Mouse (Mus musculus): ENCODE data around the gene Spag8. TPM values are rescaled to one million over a fixed set of nuclear protein-coding genes. Genes with fewer than 3 reads are reported as not detected.

The Spag8 gene
- total and polyA plus RNA-seq, 2 experiments from 2014 or later, result 8.5 to 9.3 TPM

GRCm38 (mm10) chr4:43657146-43657545 is 3.8 kb upstream of the Spag8 start:
- peak; percentile 44 for TF ChIP-seq CTCF (IDR thresholded peaks at IDR 0.05)
- Histone ChIP-seq H3K4me3 (ENCODE audit: low read depth, low read length) (peak overlapping the region; percentile 82), H3K27me3 (ENCODE audit: insufficient read depth, low read length) (peaks cover 4% of the 10 kb centered on the region; the same call in 1 of the 2 replicates), H3K4me2 (ENCODE audit: low read depth, low read length, poor library complexity, severe bottlenecking) (peak overlapping the region; percentile 94), H3K4me1 (ENCODE audit: insufficient read depth, low read length) (no peaks in the 10 kb centered on the region), H3K27ac (ENCODE audit: low read depth, low read length) (0 out of 2 replicates have a peak overlapping the region, but pooled peaks have one; percentile 77), H3K36me3 (ENCODE audit: insufficient read depth, low read length) (no peaks in the 10 kb centered on the region), H3K9ac (replicated peaks; ENCODE audit: low read length, poor library complexity, severe bottlenecking) (no peak overlapping the region), H3K9me3 (ENCODE audit: low read length) (no peaks in the 10 kb centered on the region)
- DNase-seq (ENCODE audit: low spot score) (no peak), ATAC-seq (ENCODE audit: low FRiP score) (no peak)
- WGBS, result 63% methylated on average over 4 of the region's 4 CpGs

DNA sequence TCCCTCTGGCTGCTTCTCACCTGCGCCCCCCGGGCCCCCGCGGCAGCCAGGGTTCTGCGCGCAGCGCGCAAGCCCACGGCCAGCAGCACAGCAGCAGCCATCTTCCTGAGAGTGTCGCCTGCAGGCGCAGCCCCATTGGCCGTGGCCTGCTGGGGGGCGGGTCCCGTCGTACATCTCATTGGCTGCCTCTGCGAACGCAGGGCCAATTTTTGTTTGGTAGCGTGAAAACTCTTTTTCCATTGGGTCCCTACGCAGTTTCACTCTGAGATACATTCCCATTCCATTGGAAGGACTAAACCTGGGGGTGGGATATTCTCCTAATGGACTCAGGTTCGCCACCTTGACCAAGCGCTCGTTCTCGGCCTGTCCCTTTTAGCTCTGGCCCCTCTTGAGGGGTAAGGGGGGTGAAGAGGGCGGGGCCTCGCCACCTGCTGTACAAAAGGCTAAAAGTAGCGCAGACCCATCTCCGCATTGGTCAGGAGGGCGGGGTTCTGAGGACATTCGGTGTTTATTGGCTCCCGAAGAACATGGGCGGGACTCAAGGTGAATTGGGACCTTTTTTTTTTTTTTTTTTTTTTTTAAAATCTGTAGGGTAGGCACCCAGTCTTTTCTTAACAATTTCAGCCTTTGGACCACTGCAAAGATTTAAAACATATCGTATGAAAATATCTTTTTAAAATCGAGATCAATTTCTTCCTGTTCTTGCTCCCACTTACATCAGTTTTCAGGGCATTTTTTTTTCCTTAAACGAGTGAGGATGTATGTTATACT is 3.1 kb upstream of the Spag8 start, which contains the start of gene Hint2:
Gene Hint2, minus strand, starts transcription at position 128 of the 771 bp plus-strand sequence.
- Histone ChIP-seq H3K4me2 (ENCODE audit: low read depth, low read length, poor library complexity, severe bottlenecking) (peak within 1 kb of the TSS; percentile 94), H3K27me3 (ENCODE audit: insufficient read depth, low read length) (no peaks in the 10 kb centered on the region), H3K36me3 (ENCODE audit: insufficient read depth, low read length) (0 out of 2 replicates have a peak, but pooled peaks cover 3% of the 10 kb centered on the region), H3K9ac (replicated peaks; ENCODE audit: low read length, poor library complexity, severe bottlenecking) (peak within 1 kb of the TSS; percentile 90), H3K27ac (ENCODE audit: low read depth, low read length) (peak within 1 kb of the TSS; percentile 93), H3K4me1 (ENCODE audit: insufficient read depth, low read length) (no peaks in the 10 kb centered on the region), H3K4me3 (ENCODE audit: low read depth, low read length) (peak within 1 kb of the TSS; percentile 82), H3K9me3 (ENCODE audit: low read length) (no peaks in the 10 kb centered on the region)
- DNase-seq (ENCODE audit: low spot score) (peak; percentile 99), ATAC-seq (ENCODE audit: low FRiP score) (peak; percentile 96)
- under 1% methylated on average over 34 of the region's 34 CpGs for WGBS
- no peak; the same call in 1 of the 2 replicates for TF ChIP-seq CTCF (IDR thresholded peaks at IDR 0.05)

DNA sequence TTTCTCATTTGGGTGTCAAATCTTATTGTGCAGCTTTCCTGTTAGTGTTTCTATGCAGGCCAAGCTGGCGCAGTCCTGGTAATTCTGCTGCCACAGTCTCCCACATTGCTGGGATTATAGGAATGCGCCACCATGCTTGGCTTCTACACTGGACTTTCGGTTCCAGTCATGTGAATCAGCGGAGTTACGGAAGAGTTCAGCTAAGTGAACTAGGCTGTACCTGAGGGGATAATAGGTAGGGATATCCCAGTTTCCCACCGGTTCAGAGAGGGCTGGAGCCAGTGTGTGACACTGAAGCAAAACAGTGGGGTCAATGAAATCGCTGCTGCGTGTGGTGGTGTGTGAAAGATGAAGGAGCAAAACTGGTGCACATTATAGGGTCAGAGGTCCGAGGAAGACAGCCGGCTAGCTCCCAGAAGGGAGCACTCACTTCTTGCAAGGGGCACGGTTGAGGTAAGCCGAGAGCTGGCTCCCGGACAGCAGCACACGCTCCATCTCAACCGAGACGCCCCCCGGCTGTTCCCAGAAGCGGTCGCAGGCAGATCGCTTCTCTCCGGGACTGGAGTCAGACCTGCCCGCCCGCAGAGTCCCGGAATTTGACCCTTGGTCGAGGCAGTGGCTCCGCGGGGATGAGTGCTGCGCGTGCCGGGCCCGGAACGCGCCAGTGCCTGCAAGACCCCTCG is 2.4 kb upstream of the Spag8 start:
- ATAC-seq (ENCODE audit: low FRiP score) (peak; percentile 17), DNase-seq (ENCODE audit: low spot score) (no peak)
- Histone ChIP-seq H3K36me3 (ENCODE audit: insufficient read depth, low read length) (0 out of 2 replicates have a peak, but pooled peaks cover 5% of the 10 kb centered on the region), H3K4me2 (ENCODE audit: low read depth, low read length, poor library complexity, severe bottlenecking) (peak overlapping the region; percentile 94), H3K27ac (ENCODE audit: low read depth, low read length) (peak overlapping the region; percentile 93), H3K9ac (replicated peaks; ENCODE audit: low read length, poor library complexity, severe bottlenecking) (peak overlapping the region; percentile 90), H3K4me1 (ENCODE audit: insufficient read depth, low read length) (no peaks in the 10 kb centered on the region), H3K27me3 (ENCODE audit: insufficient read depth, low read length) (no peaks in the 10 kb centered on the region), H3K4me3 (ENCODE audit: low read depth, low read length) (peak overlapping the region; percentile 82), H3K9me3 (ENCODE audit: low read length) (no peaks in the 10 kb centered on the region)
- 5% methylated on average over 27 of the region's 34 CpGs for WGBS
- no peak for TF ChIP-seq CTCF (IDR thresholded peaks at IDR 0.05)

DNA sequence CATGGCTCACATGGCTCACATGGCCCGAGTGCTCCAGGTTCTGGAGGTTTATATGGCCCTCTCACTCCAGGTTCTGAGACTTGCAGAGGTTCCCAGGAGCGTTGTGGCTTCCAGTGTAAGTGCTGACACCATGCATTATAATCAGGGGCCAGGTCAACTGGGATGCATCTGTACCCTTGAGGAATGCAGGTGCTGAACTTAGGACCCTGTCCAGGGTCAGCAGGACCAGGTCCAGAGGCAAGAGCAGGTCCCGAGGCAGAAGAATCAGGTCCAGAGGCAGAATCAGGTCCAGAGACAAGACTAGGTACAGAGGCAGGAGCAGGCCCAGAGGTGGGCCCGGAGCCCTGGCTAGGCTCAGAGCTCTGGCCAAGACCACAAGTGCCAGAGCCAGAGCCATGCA is 668 bp downstream of the Spag8 start:
- no peak overlapping the region; the same call in 1 of the 2 replicates for H3K9ac ChIP-seq (replicated peaks; ENCODE audit: low read length, poor library complexity, severe bottlenecking)

GRCm38 (mm10) chr4:43649783-43650182 is 3.6 kb downstream of the Spag8 start:
- no peaks in the 10 kb centered on the region for H3K27me3 ChIP-seq (ENCODE audit: insufficient read depth, low read length)
- no peak overlapping the region for H3K4me2 ChIP-seq (ENCODE audit: low read depth, low read length, poor library complexity, severe bottlenecking)
- 97% methylated on average over 3 of the region's 3 CpGs for WGBS
- H3K36me3 ChIP-seq (ENCODE audit: insufficient read depth, low read length), result peaks cover 12% of the 10 kb centered on the region
- no peaks in the 10 kb centered on the region for H3K4me1 ChIP-seq (ENCODE audit: insufficient read depth, low read length)
- no peak overlapping the region for H3K4me3 ChIP-seq (ENCODE audit: low read depth, low read length)
- no peaks in the 10 kb centered on the region for H3K9me3 ChIP-seq (ENCODE audit: low read length)
- DNase-seq (ENCODE audit: low spot score), result no peak
- H3K27ac ChIP-seq (ENCODE audit: low read depth, low read length), result no peak overlapping the region
- TF ChIP-seq CTCF (IDR thresholded peaks at IDR 0.05), result peak; percentile 48
- ATAC-seq (ENCODE audit: low FRiP score), result no peak
- no peak overlapping the region for H3K9ac ChIP-seq (replicated peaks; ENCODE audit: low read length, poor library complexity, severe bottlenecking)

More for the DNA sequence above, 668 bp downstream of the Spag8 start:
- no peaks in the 10 kb centered on the region for H3K27me3 ChIP-seq (ENCODE audit: insufficient read depth, low read length)
- no peaks in the 10 kb centered on the region for H3K9me3 ChIP-seq (ENCODE audit: low read length)
- no peak for ATAC-seq (ENCODE audit: low FRiP score)
- H3K36me3 ChIP-seq (ENCODE audit: insufficient read depth, low read length), result peaks cover 12% of the 10 kb centered on the region; the same call in 1 of the 2 replicates
- no peak for TF ChIP-seq CTCF (IDR thresholded peaks at IDR 0.05)
- no peak for DNase-seq (ENCODE audit: low spot score)
- no peaks in the 10 kb centered on the region for H3K4me1 ChIP-seq (ENCODE audit: insufficient read depth, low read length)
- H3K4me3 ChIP-seq (ENCODE audit: low read depth, low read length), result peak overlapping the region; percentile 26; the same call in 1 of the 2 replicates
- WGBS, result 92% methylated on average over 4 of the region's 4 CpGs
- peak overlapping the region; percentile 45 for H3K4me2 ChIP-seq (ENCODE audit: low read depth, low read length, poor library complexity, severe bottlenecking)
- H3K27ac ChIP-seq (ENCODE audit: low read depth, low read length), result no peak overlapping the region

All from midbrain, postnatal 0 days (tissue).